In the genomic region with DNA sequence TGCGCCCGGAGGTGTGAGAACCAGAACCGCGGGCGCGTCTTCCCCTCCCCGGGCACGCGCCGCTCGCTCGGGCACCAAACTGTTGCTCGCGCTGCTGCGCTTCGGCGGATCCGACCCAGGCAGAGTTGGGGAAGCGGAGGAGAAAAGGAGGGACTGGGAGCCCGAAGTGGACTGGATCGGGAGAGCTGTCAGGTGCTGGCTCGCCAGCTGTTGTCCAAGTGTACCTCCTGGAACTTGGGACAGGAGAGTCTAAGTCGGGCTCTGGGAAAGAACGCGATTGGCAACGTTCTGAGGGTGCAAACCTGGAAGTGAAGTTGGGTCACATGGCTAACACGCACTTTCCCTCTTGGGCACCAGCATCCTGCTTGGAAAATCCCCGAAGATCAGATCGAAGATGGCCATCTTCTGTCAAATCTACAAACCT, we compare ENCODE assay signal across 8 mouse cellular contexts.
DNase-seq lines count a peak whose midpoint lies in the region; ATAC-seq and TF ChIP-seq lines count a peak whose summit lies in the region.

No protein-coding gene starts in this region.

- under 1% methylated on average over 28 of the region's 29 CpGs for WGBS in lung, embryonic 14.5 days
- under 1% methylated on average over 29 of the region's 29 CpGs for WGBS in embryonic facial prominence, embryonic 10.5 days
- under 1% methylated on average over 24 of the region's 29 CpGs for whole genome bisulfite sequencing in hindbrain, postnatal 0 days
- under 1% methylated on average over 29 of the region's 29 CpGs for WGBS in midbrain, embryonic 12.5 days

- H3K27me3 ChIP-seq in lung, embryonic 14.5 days (ENCODE audit: insufficient read depth, low read length), result no peaks in the 10 kb centered on the region
- peaks cover 10% of the 10 kb centered on the region for H3K27me3 ChIP-seq in embryonic facial prominence, embryonic 10.5 days (replicated peaks; ENCODE audit: low read depth, poor library complexity, severe bottlenecking)
- H3K27me3 ChIP-seq in hindbrain, postnatal 0 days (ENCODE audit: insufficient read depth, low read length), result no peaks in the 10 kb centered on the region
- H3K27me3 ChIP-seq in midbrain, embryonic 12.5 days, result peaks cover 3% of the 10 kb centered on the region; the same call in 1 of the 2 replicates

- DNase-seq in lung, embryonic 14.5 days, result no peak
- no peak for DNase-seq in lung, postnatal 14 days
- DNase-seq in embryonic facial prominence, embryonic 10.5 days (ENCODE audit: low spot score), result no peak
- peak; percentile 19 for DNase-seq in hindbrain, postnatal 0 days (ENCODE audit: low spot score)
- DNase-seq in urinary bladder, postnatal 14 days (ENCODE audit: low spot score), result no peak
- no peak for DNase-seq in thymus, postnatal 4 days
- no peak for DNase-seq in left cerebral cortex, postnatal 25 days (ENCODE audit: low spot score in 2 of 2)

- intact Hi-C loops in left cerebral cortex, postnatal 25 days (cut with DNase I), result loop anchor here (5.0 kb wide), 1 partner anchor 220 kb away; no protein-coding TSS in a partner anchor

- H3K4me2 ChIP-seq in lung, embryonic 14.5 days, result peak overlapping the region; percentile 86
- H3K4me2 ChIP-seq in hindbrain, postnatal 0 days (ENCODE audit: low read depth, low read length), result peak overlapping the region; percentile 91
- peak overlapping the region; percentile 90 for H3K4me2 ChIP-seq in midbrain, embryonic 12.5 days (replicated peaks)

- TF ChIP-seq CTCF in lung, embryonic 14.5 days (IDR thresholded peaks at IDR 0.05; ENCODE audit: low read depth), result no peak
- TF ChIP-seq CTCF in hindbrain, postnatal 0 days (IDR thresholded peaks at IDR 0.05; ENCODE audit: low read depth), result no peak

- peak overlapping the region; percentile 71 for H3K9ac ChIP-seq in lung, embryonic 14.5 days
- peak overlapping the region; percentile 74 for H3K9ac ChIP-seq in hindbrain, postnatal 0 days (replicated peaks; ENCODE audit: low read length)
- H3K9ac ChIP-seq in midbrain, embryonic 12.5 days (replicated peaks), result peak overlapping the region; percentile 75

- H3K4me1 ChIP-seq in lung, embryonic 14.5 days (ENCODE audit: insufficient read depth), result peaks cover 3% of the 10 kb centered on the region; the same call in 1 of the 2 replicates
- H3K4me1 ChIP-seq in embryonic facial prominence, embryonic 10.5 days, result peaks cover 10% of the 10 kb centered on the region
- H3K4me1 ChIP-seq in hindbrain, postnatal 0 days (ENCODE audit: insufficient read depth, low read length), result no peaks in the 10 kb centered on the region; the same call in 1 of the 2 replicates
- peaks cover 5% of the 10 kb centered on the region for H3K4me1 ChIP-seq in midbrain, embryonic 12.5 days

- peaks cover 14% of the 10 kb centered on the region; the same call in 1 of the 2 replicates for H3K36me3 ChIP-seq in lung, embryonic 14.5 days (ENCODE audit: insufficient read depth)
- H3K36me3 ChIP-seq in embryonic facial prominence, embryonic 10.5 days (replicated peaks), result peaks cover 13% of the 10 kb centered on the region
- 0 out of 2 replicates have a peak, but pooled peaks cover 6% of the 10 kb centered on the region for H3K36me3 ChIP-seq in hindbrain, postnatal 0 days (ENCODE audit: insufficient read depth, low read length)
- peaks cover 7% of the 10 kb centered on the region; the same call in 1 of the 2 replicates for H3K36me3 ChIP-seq in midbrain, embryonic 12.5 days

- ATAC-seq in lung, embryonic 14.5 days (ENCODE audit: insufficient read depth), result no peak; the same call in 1 of the 2 replicates
- no peak; the same call in 1 of the 2 replicates for ATAC-seq in hindbrain, postnatal 0 days
- ATAC-seq in midbrain, embryonic 12.5 days (ENCODE audit: low FRiP score, low read depth), result peak; percentile 72; the same call in 1 of the 2 replicates

- peak overlapping the region; percentile 75 for H3K27ac ChIP-seq in lung, embryonic 14.5 days (ENCODE audit: low read depth)
- H3K27ac ChIP-seq in embryonic facial prominence, embryonic 10.5 days (replicated peaks), result peak overlapping the region; percentile 84
- peak overlapping the region; percentile 92 for H3K27ac ChIP-seq in hindbrain, postnatal 0 days
- H3K27ac ChIP-seq in midbrain, embryonic 12.5 days (replicated peaks), result peak overlapping the region; percentile 79

- H3K9me3 ChIP-seq in lung, embryonic 14.5 days (ENCODE audit: low read depth, low read length), result no peaks in the 10 kb centered on the region
- no peaks in the 10 kb centered on the region for H3K9me3 ChIP-seq in embryonic facial prominence, embryonic 10.5 days
- H3K9me3 ChIP-seq in hindbrain, postnatal 0 days (ENCODE audit: low read length), result no peaks in the 10 kb centered on the region
- no peaks in the 10 kb centered on the region for H3K9me3 ChIP-seq in midbrain, embryonic 12.5 days

- peak overlapping the region; percentile 81 for H3K4me3 ChIP-seq in lung, embryonic 14.5 days (ENCODE audit: low read depth, low read length)
- peak overlapping the region; percentile 79 for H3K4me3 ChIP-seq in embryonic facial prominence, embryonic 10.5 days
- H3K4me3 ChIP-seq in hindbrain, postnatal 0 days (ENCODE audit: low read length), result peak overlapping the region; percentile 90
- H3K4me3 ChIP-seq in midbrain, embryonic 12.5 days, result peak overlapping the region; percentile 67
